Mouse (Mus musculus) thymus, postnatal 14 days (tissue): ENCODE measurements at regions not wholly inside any gene's neighbourhood (a gene's known extent, or its start where the extent isn't known, plus 50 kb on each side); places are given as distances from the start of the nearest gene placed in this dataset.

Experiments
- DNase-seq: peaks from one replicate; pipeline ENCODE4 v3.0.0; 2021

DNA sequence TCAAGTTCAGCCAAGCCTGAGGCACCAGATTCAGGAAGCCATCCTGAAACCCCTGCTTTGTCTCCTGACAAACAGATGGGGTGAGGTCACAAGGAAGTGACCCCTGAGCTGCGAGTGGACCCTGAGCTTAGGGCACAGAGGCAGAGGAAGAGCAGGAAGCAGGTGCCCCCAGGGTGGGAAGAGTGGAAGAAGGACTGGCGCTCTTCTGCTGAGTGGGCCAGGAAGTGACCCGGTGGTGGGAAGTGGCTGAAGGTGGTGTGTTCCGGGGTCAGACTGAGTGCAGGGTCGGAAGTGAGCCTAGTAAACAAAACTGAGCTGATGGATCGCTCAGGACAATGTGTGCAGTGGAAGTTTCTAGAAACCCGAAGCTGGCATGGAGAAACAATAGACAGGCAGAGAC, 57.2 kb upstream of the Unc5b start:
- DNase-seq, result no peak

GRCm38 (mm10) chr10:60885348-60886275, 54.2 kb upstream of the Unc5b start:
- no peak for DNase-seq

GRCm38 (mm10) chr10:60884806-60885205, 53.4 kb upstream of the Unc5b start:
- DNase-seq, result no peak
